Mouse (Mus musculus) liver, embryonic 14.5 days (tissue): Measurements from ENCODE around the gene Rbm4b.

Experiments used
- CTCF ChIP-seq: IDR thresholded peaks from 2 replicates; pipeline ENCODE4 v1.5.1; 2016; ENCODE audit warnings: antibody characterized with exemption, low read depth, control low read depth
- EP300 ChIP-seq: IDR thresholded peaks from 2 replicates; pipeline ENCODE4 v1.6.1; 2016; ENCODE audit warnings: antibody characterized with exemption, low read depth

DNA sequence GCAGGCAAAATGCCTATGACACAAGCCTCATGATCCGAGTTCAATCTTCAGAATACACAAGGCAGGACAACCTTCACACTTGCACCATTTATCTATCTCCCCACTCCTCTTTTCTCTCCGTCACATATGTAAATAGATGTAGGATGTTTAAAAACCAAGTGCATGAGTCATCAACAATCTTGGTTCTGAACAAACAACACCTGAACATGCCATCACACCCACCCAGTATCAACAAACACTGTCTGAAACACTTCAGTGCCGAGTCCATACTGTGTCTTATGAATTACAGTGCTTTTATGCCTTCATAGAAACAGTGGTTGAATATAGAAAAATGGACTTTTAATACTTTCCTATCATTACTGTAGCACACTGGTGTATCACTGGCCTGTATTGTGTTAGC is 16.5 kb downstream of the Rbm4b start:
- no peak for TF ChIP-seq CTCF
- no peak for TF ChIP-seq EP300
